Mouse (Mus musculus) spleen, adult 2 months (tissue): ENCODE results near the gene Gcnt4.

Source experiments
- CTCF ChIP-seq: fragments of 200-500 bp; IDR thresholded peaks from 2 replicates; pipeline ENCODE4 v1.5.1; 2011; ENCODE audit warnings: mild to moderate bottlenecking, inconsistent platforms; ENCODE audit not compliant: insufficient read depth, insufficient read length, insufficient replicate concordance; ENCODE audit errors: extremely low read depth
- POLR2A ChIP-seq: fragments of 200-500 bp; IDR thresholded peaks from 2 replicates; pipeline ENCODE4 v1.6.1; 2011; ENCODE audit warnings: low read depth, low read length, inconsistent platforms

DNA sequence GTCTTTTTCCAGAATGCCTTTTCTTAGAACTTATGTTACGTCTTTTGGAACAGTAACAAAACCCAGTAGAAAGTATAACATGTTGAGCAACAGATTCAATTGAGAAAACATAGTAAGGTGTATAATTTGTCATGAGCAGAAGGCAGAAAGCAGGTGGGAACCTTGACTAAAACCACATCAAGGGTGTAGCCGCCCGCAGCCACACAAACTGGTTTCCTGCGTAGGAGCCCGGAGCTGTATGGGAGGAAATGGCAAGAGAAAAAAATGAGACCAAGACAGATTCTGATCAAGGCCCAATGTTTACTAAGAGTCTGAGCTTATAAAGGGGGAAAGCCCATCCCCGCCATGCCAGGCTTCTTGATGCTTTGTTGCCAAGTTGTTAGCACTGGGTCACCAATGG, 32.0 kb downstream of the Gcnt4 start:
- TF ChIP-seq POLR2A (no peak), CTCF (no peak)
